Mouse (Mus musculus): ENCODE measurements at regions not wholly inside any gene's neighbourhood (a gene's known extent, or its start where the extent isn't known, plus 50 kb on each side); places are given as distances from the start of the nearest gene placed in this dataset.

GRCm38 (mm10) chr5:12856869-12857268, 268.3 kb upstream of the Sema3a start:
- no peak for ATAC-seq (ENCODE audit: insufficient number of reproducible peaks, insufficient read depth, low FRiP score, low TSS enrichment, low read depth)
- Histone ChIP-seq H3K9ac (no peak overlapping the region), H3K27me3 (no peaks in the 10 kb centered on the region), H3K4me3 (no peak overlapping the region), H3K4me1 (no peaks in the 10 kb centered on the region), H3K27ac (no peak overlapping the region), H3K36me3 (no peaks in the 10 kb centered on the region), H3K4me2 (no peak overlapping the region), H3K9me3 (no peaks in the 10 kb centered on the region)
- 38% methylated on average over 2 of the region's 2 CpGs for WGBS

- WGBS = 46% methylated on average over 3 of the region's 3 CpGs
- H3K4me2 ChIP-seq = no peak overlapping the region
- H3K36me3 ChIP-seq = no peaks in the 10 kb centered on the region
- H3K4me3 ChIP-seq = no peak overlapping the region
- H3K27ac ChIP-seq = no peak overlapping the region
- no peak for ATAC-seq (ENCODE audit: insufficient number of reproducible peaks, insufficient read depth, low FRiP score, low TSS enrichment, low read depth)
- no peaks in the 10 kb centered on the region for H3K27me3 ChIP-seq
- no peaks in the 10 kb centered on the region for H3K4me1 ChIP-seq
- H3K9ac ChIP-seq = no peak overlapping the region
- no peaks in the 10 kb centered on the region for H3K9me3 ChIP-seq
Measured at GRCm38 (mm10) chr5:12868355-12869217, 256.6 kb upstream of the Sema3a start.

- no peak for ATAC-seq (ENCODE audit: insufficient number of reproducible peaks, insufficient read depth, low FRiP score, low TSS enrichment, low read depth)
- no peak overlapping the region for H3K27ac ChIP-seq
- WGBS = 95% methylated on average over 3 of the region's 3 CpGs
- H3K27me3 ChIP-seq = no peaks in the 10 kb centered on the region
- H3K4me1 ChIP-seq = no peaks in the 10 kb centered on the region
- no peak overlapping the region for H3K4me3 ChIP-seq
- no peak overlapping the region for H3K4me2 ChIP-seq
- H3K9ac ChIP-seq = no peak overlapping the region
- no peaks in the 10 kb centered on the region for H3K36me3 ChIP-seq
- no peaks in the 10 kb centered on the region for H3K9me3 ChIP-seq
Measured at GRCm38 (mm10) chr5:12872888-12873287, 252.3 kb upstream of the Sema3a start.

GRCm38 (mm10) chr5:12877595-12878296, 247.5 kb upstream of the Sema3a start:
- no peak overlapping the region for H3K4me3 ChIP-seq
- no peaks in the 10 kb centered on the region for H3K4me1 ChIP-seq
- no peak overlapping the region for H3K9ac ChIP-seq
- no peaks in the 10 kb centered on the region for H3K9me3 ChIP-seq
- no peaks in the 10 kb centered on the region for H3K27me3 ChIP-seq
- no peak overlapping the region for H3K4me2 ChIP-seq
- H3K27ac ChIP-seq = no peak overlapping the region
- WGBS = 86% methylated on average over 6 of the region's 6 CpGs
- H3K36me3 ChIP-seq = no peaks in the 10 kb centered on the region
- ATAC-seq (ENCODE audit: insufficient number of reproducible peaks, insufficient read depth, low FRiP score, low TSS enrichment, low read depth) = no peak

GRCm38 (mm10) chr5:12892333-12892732, 232.9 kb upstream of the Sema3a start:
- no peak for ATAC-seq (ENCODE audit: insufficient number of reproducible peaks, insufficient read depth, low FRiP score, low TSS enrichment, low read depth)
- Histone ChIP-seq H3K9me3 (no peaks in the 10 kb centered on the region), H3K27me3 (no peaks in the 10 kb centered on the region), H3K27ac (no peak overlapping the region), H3K4me3 (no peak overlapping the region), H3K9ac (no peak overlapping the region), H3K4me1 (no peaks in the 10 kb centered on the region), H3K4me2 (no peak overlapping the region), H3K36me3 (no peaks in the 10 kb centered on the region)

- H3K9me3 ChIP-seq = no peaks in the 10 kb centered on the region
- H3K9ac ChIP-seq = no peak overlapping the region
- no peak overlapping the region for H3K4me3 ChIP-seq
- H3K4me2 ChIP-seq = no peak overlapping the region
- 37% methylated on average over 2 of the region's 2 CpGs for WGBS
- no peaks in the 10 kb centered on the region for H3K27me3 ChIP-seq
- H3K4me1 ChIP-seq = no peaks in the 10 kb centered on the region
- no peak overlapping the region for H3K27ac ChIP-seq
- H3K36me3 ChIP-seq = no peaks in the 10 kb centered on the region
- no peak for ATAC-seq (ENCODE audit: insufficient number of reproducible peaks, insufficient read depth, low FRiP score, low TSS enrichment, low read depth)
Measured at GRCm38 (mm10) chr5:12894638-12895037, 230.6 kb upstream of the Sema3a start.

GRCm38 (mm10) chr5:12910741-12911140, 214.5 kb upstream of the Sema3a start:
- no peak for ATAC-seq (ENCODE audit: insufficient number of reproducible peaks, insufficient read depth, low FRiP score, low TSS enrichment, low read depth)
- H3K27ac ChIP-seq = no peak overlapping the region
- no peaks in the 10 kb centered on the region for H3K27me3 ChIP-seq
- no peak overlapping the region for H3K4me2 ChIP-seq
- H3K4me3 ChIP-seq = no peak overlapping the region
- H3K4me1 ChIP-seq = peaks cover 3% of the 10 kb centered on the region; the same call in 1 of the 2 replicates
- H3K9ac ChIP-seq = no peak overlapping the region
- peaks cover 5% of the 10 kb centered on the region; the same call in 1 of the 2 replicates for H3K9me3 ChIP-seq
- H3K36me3 ChIP-seq = no peaks in the 10 kb centered on the region

- Histone ChIP-seq H3K4me2 (no peak overlapping the region), H3K27ac (no peak overlapping the region), H3K4me3 (no peak overlapping the region), H3K9ac (no peak overlapping the region), H3K36me3 (no peaks in the 10 kb centered on the region), H3K27me3 (no peaks in the 10 kb centered on the region), H3K4me1 (peaks cover 3% of the 10 kb centered on the region; the same call in 1 of the 2 replicates), H3K9me3 (peaks cover 5% of the 10 kb centered on the region; the same call in 1 of the 2 replicates)
- WGBS = 43% methylated on average over 1 of the region's 1 CpGs
- no peak for ATAC-seq (ENCODE audit: insufficient number of reproducible peaks, insufficient read depth, low FRiP score, low TSS enrichment, low read depth)
Measured at GRCm38 (mm10) chr5:12914395-12914794, 210.8 kb upstream of the Sema3a start.

GRCm38 (mm10) chr5:12919335-12919734, 205.9 kb upstream of the Sema3a start:
- no peak for ATAC-seq (ENCODE audit: insufficient number of reproducible peaks, insufficient read depth, low FRiP score, low TSS enrichment, low read depth)

GRCm38 (mm10) chr5:12922889-12923288, 202.3 kb upstream of the Sema3a start:
- Histone ChIP-seq H3K9ac (no peak overlapping the region), H3K4me2 (no peak overlapping the region), H3K36me3 (no peaks in the 10 kb centered on the region), H3K4me1 (no peaks in the 10 kb centered on the region), H3K27ac (no peak overlapping the region), H3K9me3 (no peaks in the 10 kb centered on the region), H3K4me3 (no peak overlapping the region), H3K27me3 (no peaks in the 10 kb centered on the region)
- no peak for ATAC-seq (ENCODE audit: insufficient number of reproducible peaks, insufficient read depth, low FRiP score, low TSS enrichment, low read depth)

More at GRCm38 (mm10) chr5:12919335-12919734, 205.9 kb upstream of the Sema3a start:
- H3K4me3 ChIP-seq = no peak overlapping the region
- no peak overlapping the region for H3K9ac ChIP-seq
- no peaks in the 10 kb centered on the region for H3K27me3 ChIP-seq
- no peaks in the 10 kb centered on the region for H3K9me3 ChIP-seq
- no peak overlapping the region for H3K4me2 ChIP-seq
- 83% methylated on average over 2 of the region's 2 CpGs for WGBS
- H3K27ac ChIP-seq = no peak overlapping the region
- peaks cover 3% of the 10 kb centered on the region; the same call in 1 of the 2 replicates for H3K4me1 ChIP-seq
- no peaks in the 10 kb centered on the region for H3K36me3 ChIP-seq

- no peak for ATAC-seq (ENCODE audit: insufficient number of reproducible peaks, insufficient read depth, low FRiP score, low TSS enrichment, low read depth)
Measured at GRCm38 (mm10) chr5:12925466-12925865, 199.7 kb upstream of the Sema3a start.

GRCm38 (mm10) chr5:12926289-12926688, 198.9 kb upstream of the Sema3a start:
- ATAC-seq (ENCODE audit: insufficient number of reproducible peaks, insufficient read depth, low FRiP score, low TSS enrichment, low read depth) = no peak
- Histone ChIP-seq H3K4me3 (no peak overlapping the region), H3K4me1 (no peaks in the 10 kb centered on the region), H3K4me2 (no peak overlapping the region), H3K36me3 (no peaks in the 10 kb centered on the region), H3K9ac (no peak overlapping the region), H3K27me3 (no peaks in the 10 kb centered on the region), H3K9me3 (no peaks in the 10 kb centered on the region), H3K27ac (no peak overlapping the region)
- 61% methylated on average over 8 of the region's 8 CpGs for WGBS

More at GRCm38 (mm10) chr5:12925466-12925865, 199.7 kb upstream of the Sema3a start:
- H3K27me3 ChIP-seq = no peaks in the 10 kb centered on the region
- no peak overlapping the region for H3K4me2 ChIP-seq
- no peaks in the 10 kb centered on the region for H3K36me3 ChIP-seq
- no peak overlapping the region for H3K27ac ChIP-seq
- no peak overlapping the region for H3K9ac ChIP-seq
- H3K9me3 ChIP-seq = no peaks in the 10 kb centered on the region
- no peak overlapping the region for H3K4me3 ChIP-seq
- H3K4me1 ChIP-seq = no peaks in the 10 kb centered on the region
